In the genomic region with DNA sequence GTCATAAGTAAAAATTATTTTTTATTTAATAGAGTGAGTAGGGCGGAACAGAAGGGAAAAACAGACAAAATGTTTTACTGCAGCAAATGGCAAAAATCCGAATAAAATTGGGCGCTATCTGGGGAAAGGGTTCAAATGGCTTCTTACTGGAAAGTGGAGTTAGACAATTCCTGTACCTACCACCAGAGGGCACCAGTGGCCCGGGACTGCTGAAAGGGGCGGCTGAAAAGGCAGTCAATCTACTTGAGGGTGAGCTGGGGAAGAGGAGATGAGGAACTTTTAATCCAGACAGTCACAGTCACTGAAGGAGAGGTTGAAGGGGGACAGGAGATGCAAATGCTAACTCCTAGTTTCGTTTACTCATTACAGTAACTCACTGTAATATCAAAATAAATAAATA, we compare ENCODE assay signal across 9 mouse cellular contexts. TPM values are rescaled to one million over a fixed set of nuclear protein-coding genes. Genes with fewer than 3 reads are reported as not detected.
A peak's percentile ranks its signal among the peaks of the same experiment; 100 is the strongest.
DNase-seq lines count a peak whose midpoint lies in the region; ATAC-seq and TF ChIP-seq lines count a peak whose summit lies in the region.
"Had no signal": no experiment of that assay in that cellular context is flagged by ENCODE, and none has a peak within 500 bp of the region (broad histone marks: within the 10 kb centered on the region; RNA-seq: fewer than 3 reads in every experiment).

No protein-coding gene starts in this region.

- DNase-seq in forebrain, embryonic 10.5 days (ENCODE audit: extremely low spot score, low spot score) = peak; percentile 69
- DNase-seq in c-Kit-positive CD71-negative TER-119-negative erythroid progenitor cells, embryonic 14.5 days (ENCODE audit: low read depth) = peak; percentile 63
- peak; percentile 76 for DNase-seq in gastrocnemius, adult 2 months
- peak; percentile 49 for DNase-seq in layer of hippocampus, adult 9-11 months
- DNase-seq in spleen, postnatal 14 days (ENCODE audit: low spot score in 2 of 2) = peak; percentile 41 to 70

- 41% methylated on average over 6 of the region's 6 CpGs for WGBS in forebrain, embryonic 10.5 days
- WGBS in forebrain, embryonic 13.5 days = 43% methylated on average over 6 of the region's 6 CpGs

- H3K27me3 ChIP-seq in forebrain, embryonic 10.5 days (ENCODE audit: poor library complexity, severe bottlenecking) = no peaks in the 10 kb centered on the region
- no peaks in the 10 kb centered on the region for H3K27me3 ChIP-seq in forebrain, embryonic 13.5 days
- H3K27me3 ChIP-seq in E14TG2a.4 (ENCODE audit: insufficient read depth, low read length) = no peaks in the 10 kb centered on the region
- H3K27me3 ChIP-seq: liver, embryonic 15.5 days had no signal

- H3K9me3 ChIP-seq in forebrain, embryonic 10.5 days = no peaks in the 10 kb centered on the region; the same call in 1 of the 2 replicates
- H3K9me3 ChIP-seq in forebrain, embryonic 13.5 days (replicated peaks) = no peaks in the 10 kb centered on the region
- 0 out of 2 replicates have a peak, but pooled peaks cover 3% of the 10 kb centered on the region for H3K9me3 ChIP-seq in E14TG2a.4 (ENCODE audit: low read length)
- H3K9me3 ChIP-seq: liver, embryonic 15.5 days had no signal

- H3K27ac ChIP-seq in forebrain, embryonic 10.5 days = no peak overlapping the region
- no peak overlapping the region for H3K27ac ChIP-seq in forebrain, embryonic 13.5 days
- no peak overlapping the region for H3K27ac ChIP-seq in gastrocnemius, adult 2 months
- H3K27ac ChIP-seq: liver, embryonic 15.5 days had no signal

- peak; percentile 82 for TF ChIP-seq CTCF in E14TG2a.4 (conservative IDR thresholded peaks at IDR 0.05; ENCODE audit: low read length)
- peak; percentile 96 for TF ChIP-seq CTCF in gastrocnemius, adult 2 months (IDR thresholded peaks at IDR 0.05)

- H3K9ac ChIP-seq in forebrain, embryonic 13.5 days = no peak overlapping the region
- H3K9ac ChIP-seq: liver, embryonic 15.5 days had no signal

- H3K4me1 ChIP-seq in forebrain, embryonic 10.5 days = peaks cover 14% of the 10 kb centered on the region
- H3K4me1 ChIP-seq in forebrain, embryonic 13.5 days = peaks cover 8% of the 10 kb centered on the region; the same call in 1 of the 2 replicates
- peaks cover 29% of the 10 kb centered on the region for H3K4me1 ChIP-seq in E14TG2a.4 (replicated peaks; ENCODE audit: low read depth, low read length)

- intact Hi-C loops in gastrocnemius, adult 2 months (cut with DNase I) = loop anchor here (5.0 to 10.0 kb wide), 4 partner anchors 238 to 1320 kb away; no protein-coding TSS in a partner anchor

- H3K4me3 ChIP-seq in forebrain, embryonic 10.5 days = no peak overlapping the region
- no peak overlapping the region for H3K4me3 ChIP-seq in forebrain, embryonic 13.5 days
- no peak overlapping the region for H3K4me3 ChIP-seq in E14TG2a.4 (replicated peaks; ENCODE audit: low read length)
- H3K4me3 ChIP-seq in gastrocnemius, adult 2 months = no peak overlapping the region
- H3K4me3 ChIP-seq: liver, embryonic 15.5 days had no signal

- no peak for ATAC-seq in forebrain, embryonic 13.5 days
- ATAC-seq in megakaryocyte progenitor cell, adult 5-6 weeks (replicated peaks; ENCODE audit: poor library complexity) = peak; percentile 59

- H3K36me3 ChIP-seq in forebrain, embryonic 10.5 days (replicated peaks) = peaks cover 7% of the 10 kb centered on the region
- no peaks in the 10 kb centered on the region for H3K36me3 ChIP-seq in forebrain, embryonic 13.5 days (ENCODE audit: poor library complexity, severe bottlenecking)
- H3K36me3 ChIP-seq in E14TG2a.4 (ENCODE audit: insufficient read depth, low read length) = peaks cover 31% of the 10 kb centered on the region
- H3K36me3 ChIP-seq: liver, embryonic 15.5 days had no signal

- H3K4me2 ChIP-seq in forebrain, embryonic 13.5 days = no peak overlapping the region
- H3K4me2 ChIP-seq: liver, embryonic 15.5 days had no signal

RNA-seq across cellular contexts. Expression of a gene that starts 4.6 kb away (rescaled TPM):
- polyA plus RNA-seq in forebrain, embryonic 10.5 days (2016; fragmentation: Nextera tagmentation; extraction: Ambion mirVana) = 87.0 and 91.5 TPM in 2 replicates
- 79.3 and 85.9 TPM in 2 replicates for polyA plus RNA-seq in forebrain, embryonic 13.5 days (2015; fragmentation: Nextera tagmentation; extraction: Ambion mirVana)
- total RNA-seq in gastrocnemius, adult 2 months (2021) = 10 to 100 TPM; 43.7 to 59.7 TPM
- total RNA-seq in megakaryocyte progenitor cell, adult 5-6 weeks (2015) = 74.3 and 77.4 TPM in 2 replicates
- total RNA-seq in megakaryocyte progenitor cell, adult 5-6 weeks (2017) = 70.4 and 79.6 TPM in 2 replicates
